Mouse (Mus musculus) lung, embryonic 14.5 days (tissue): ENCODE measurements at regions not wholly inside any gene's neighbourhood (a gene's known extent, or its start where the extent isn't known, plus 50 kb on each side); places are given as distances from the start of the nearest gene placed in this dataset.
A peak's percentile ranks its signal among the peaks of the same experiment; 100 is the strongest.

Experiments used
- ATAC-seq: fragments of 200-750 bp; cut with Nextera tagmentation; 2 replicates; pipeline ENCODE4 v1.8.0; 2017; ENCODE audit warnings: mild to moderate bottlenecking, moderate TSS enrichment, moderate library complexity; ENCODE audit not compliant: insufficient read depth
- DNase-seq: peaks from one replicate; pipeline ENCODE4 v3.0.0-alpha.2; 2015
- H3K27ac ChIP-seq: fragments of 300-500 bp; sonication (generic); 2 replicates; pipeline ENCODE4 v1.5.1; 2014; ENCODE audit warnings: low read depth, mild to moderate bottlenecking, moderate library complexity
- H3K27me3 ChIP-seq: fragments of 300-500 bp; sonication (generic); 2 replicates; pipeline ENCODE4 v1.6.1; 2014; ENCODE audit warnings: low read length, control low read depth; ENCODE audit not compliant: insufficient read depth
- H3K36me3 ChIP-seq: fragments of 300-500 bp; sonication (generic); 2 replicates; pipeline ENCODE4 v1.6.1; 2014; ENCODE audit warnings: control low read depth; ENCODE audit not compliant: insufficient read depth
- H3K4me1 ChIP-seq: fragments of 300-500 bp; sonication (generic); 2 replicates; pipeline ENCODE4 v1.6.1; 2014; ENCODE audit warnings: antibody characterized with exemption, control low read depth; ENCODE audit not compliant: insufficient read depth
- H3K4me2 ChIP-seq: fragments of 300-500 bp; sonication (generic); 2 replicates; pipeline ENCODE4 v1.6.1; 2014; ENCODE audit warnings: mild to moderate bottlenecking
- H3K4me3 ChIP-seq: fragments of 300-500 bp; sonication (generic); 2 replicates; pipeline ENCODE4 v1.5.1; 2014; ENCODE audit warnings: low read depth, low read length
- H3K9ac ChIP-seq: fragments of 300-500 bp; sonication (generic); 2 replicates; pipeline ENCODE4 v1.6.1; 2014
- H3K9me3 ChIP-seq: fragments of 300-500 bp; sonication (generic); 2 replicates; pipeline ENCODE4 v1.6.1; 2016; ENCODE audit warnings: low read depth, low read length, control low read depth
- CTCF ChIP-seq: IDR thresholded peaks from 2 replicates; pipeline ENCODE4 v1.5.1; 2016; ENCODE audit warnings: antibody characterized with exemption, low read depth
- WGBS: fragments of 180-500 bp; shearing (Covaris S2); extraction: QIAGEN DNeasy Blood & Tissue Kit; methylation state at CpG from one replicate; pipeline ENCODE4 v1.1.7; 2014; 5-methylcytosine and 5-hydroxymethylcytosine counted together

DNA sequence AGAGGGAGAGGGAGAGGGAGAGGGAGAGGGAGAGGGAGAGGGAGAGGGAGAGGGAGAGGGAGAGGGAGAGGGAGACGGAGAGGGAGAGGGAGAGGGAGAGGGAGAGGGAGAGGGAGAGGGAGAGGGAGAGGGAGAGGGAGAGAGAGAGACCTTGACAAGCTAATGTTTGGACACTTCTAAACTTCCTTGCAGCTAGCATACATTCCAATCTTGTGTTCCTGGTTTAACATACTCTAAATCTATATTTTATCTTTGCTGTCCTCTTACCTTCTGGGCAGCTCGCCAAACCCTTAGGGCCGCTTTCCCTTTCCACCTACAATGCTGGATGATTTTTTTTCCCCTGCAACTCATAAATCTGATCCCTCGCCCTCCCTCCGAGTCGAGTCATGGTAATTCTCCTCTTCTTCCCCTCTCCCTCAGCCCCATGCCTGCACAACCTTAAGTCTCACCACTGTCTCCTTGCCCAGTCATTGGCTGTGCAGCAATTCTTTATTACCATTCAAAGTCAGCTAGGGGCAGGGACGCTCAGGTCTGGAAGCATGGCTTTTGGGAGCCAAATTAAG is 176.1 kb upstream of the Col3a1 start:
- no peak for TF ChIP-seq CTCF
- H3K4me1 ChIP-seq: no peaks in the 10 kb centered on the region
- ATAC-seq (no peak), DNase-seq (peak; percentile 55)
- H3K27me3 ChIP-seq: no peaks in the 10 kb centered on the region
- no peak overlapping the region for H3K9ac ChIP-seq
- H3K27ac ChIP-seq: no peak overlapping the region
- no peak overlapping the region for H3K4me2 ChIP-seq
- H3K9me3 ChIP-seq: no peaks in the 10 kb centered on the region
- H3K36me3 ChIP-seq: no peaks in the 10 kb centered on the region
- no peak overlapping the region for H3K4me3 ChIP-seq
- WGBS: 30% methylated on average over 6 of the region's 7 CpGs

DNA sequence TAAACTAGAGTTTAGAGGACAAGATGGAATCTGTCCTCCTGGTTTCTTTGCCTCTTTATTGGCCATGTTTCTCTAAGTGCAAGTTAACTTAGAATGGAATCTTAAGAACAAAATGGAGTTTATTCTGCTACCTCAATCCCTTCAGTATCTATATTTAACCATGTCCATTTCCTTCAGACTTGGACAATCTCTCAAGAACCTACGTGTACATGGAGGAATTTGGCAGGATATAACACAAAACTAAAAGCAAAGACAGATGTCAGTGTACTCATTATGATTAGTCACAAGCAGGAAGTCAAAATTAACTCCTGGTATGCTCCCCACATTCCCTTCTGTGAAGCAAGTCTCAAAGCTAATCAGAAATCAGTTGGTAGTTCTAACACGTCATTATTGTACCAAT is 164.3 kb upstream of the Col3a1 start:
- Histone ChIP-seq H3K4me3 (no peak overlapping the region), H3K4me1 (no peaks in the 10 kb centered on the region), H3K9ac (no peak overlapping the region), H3K9me3 (no peaks in the 10 kb centered on the region), H3K36me3 (no peaks in the 10 kb centered on the region), H3K4me2 (no peak overlapping the region), H3K27ac (no peak overlapping the region), H3K27me3 (no peaks in the 10 kb centered on the region)
- TF ChIP-seq CTCF: no peak
- DNase-seq: no peak
- 63% methylated on average over 2 of the region's 2 CpGs for WGBS
- ATAC-seq: no peak

DNA sequence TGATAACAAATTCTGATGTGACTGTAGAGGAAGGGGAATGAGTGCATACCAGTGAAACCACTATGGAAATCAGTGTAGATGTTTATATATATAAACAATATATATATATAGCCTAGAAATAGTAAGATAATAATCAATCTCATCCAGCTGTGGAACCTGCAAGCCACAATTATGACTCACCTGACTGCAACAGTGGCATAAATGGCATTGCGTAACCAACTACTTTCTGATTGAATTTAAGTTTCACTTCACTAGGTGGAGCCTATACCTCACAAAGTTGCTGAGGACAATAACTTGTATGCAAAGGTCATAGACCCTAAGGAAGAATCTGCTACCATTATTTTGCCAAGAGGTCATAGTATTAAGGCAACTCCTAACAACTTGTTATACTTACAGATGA is 129.7 kb upstream of the Col3a1 start:
- Histone ChIP-seq H3K36me3 (no peaks in the 10 kb centered on the region), H3K27ac (no peak overlapping the region), H3K4me1 (no peaks in the 10 kb centered on the region), H3K27me3 (no peaks in the 10 kb centered on the region), H3K4me3 (no peak overlapping the region), H3K9ac (no peak overlapping the region), H3K9me3 (no peaks in the 10 kb centered on the region), H3K4me2 (no peak overlapping the region)
- 100% methylated on average over 1 of the region's 1 CpGs for WGBS
- DNase-seq (no peak), ATAC-seq (no peak)
- TF ChIP-seq CTCF: no peak

DNA sequence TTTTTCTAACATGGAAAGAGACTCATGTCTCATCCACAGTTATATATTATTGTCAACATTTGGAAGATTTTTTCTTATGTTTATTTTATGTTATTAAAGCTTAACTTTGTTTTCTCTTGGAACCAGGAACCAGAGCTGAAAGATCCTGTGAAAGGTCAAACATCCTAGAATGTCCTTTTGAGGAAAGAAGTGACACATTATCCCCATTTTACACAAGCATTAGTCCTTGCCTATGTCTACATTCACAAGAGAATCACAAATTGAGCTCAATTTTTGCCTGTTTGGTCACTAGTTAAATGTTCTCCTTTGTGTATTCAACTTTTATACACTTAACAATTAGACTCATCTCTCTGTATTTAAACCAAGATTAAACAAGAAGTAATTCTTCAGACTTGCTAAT is 126.0 kb upstream of the Col3a1 start:
- Histone ChIP-seq H3K9me3 (no peaks in the 10 kb centered on the region), H3K36me3 (no peaks in the 10 kb centered on the region), H3K4me2 (no peak overlapping the region), H3K9ac (no peak overlapping the region), H3K27me3 (no peaks in the 10 kb centered on the region), H3K4me3 (no peak overlapping the region), H3K27ac (no peak overlapping the region), H3K4me1 (no peaks in the 10 kb centered on the region)
- no peak for ATAC-seq
- no peak for TF ChIP-seq CTCF
- no peak for DNase-seq

DNA sequence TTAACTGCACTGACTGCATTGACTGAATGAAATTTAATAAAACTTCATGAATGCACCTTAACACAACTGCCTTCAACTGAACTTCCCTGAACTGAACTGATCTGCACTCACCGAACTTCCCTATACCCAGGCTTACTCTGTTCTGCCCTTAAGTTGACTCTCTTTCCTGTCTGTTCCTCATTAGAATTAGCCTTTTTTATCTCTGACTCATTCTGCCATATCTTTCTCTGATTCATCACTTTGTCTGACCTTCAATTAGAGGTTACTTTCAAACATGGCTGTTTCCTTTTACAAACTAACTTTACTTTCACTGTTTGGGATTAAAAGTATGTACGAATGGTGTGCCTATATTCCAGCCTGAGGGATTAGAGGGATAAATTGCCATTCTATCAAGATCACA is 103.4 kb upstream of the Col3a1 start:
- no peaks in the 10 kb centered on the region for H3K27me3 ChIP-seq
- H3K27ac ChIP-seq: no peak overlapping the region
- no peak overlapping the region for H3K4me3 ChIP-seq
- no peak overlapping the region for H3K4me2 ChIP-seq
- 69% methylated on average over 2 of the region's 2 CpGs for WGBS
- no peaks in the 10 kb centered on the region for H3K36me3 ChIP-seq
- ATAC-seq (no peak), DNase-seq (no peak)
- TF ChIP-seq CTCF: no peak
- H3K9me3 ChIP-seq: no peaks in the 10 kb centered on the region
- H3K9ac ChIP-seq: no peak overlapping the region
- no peaks in the 10 kb centered on the region for H3K4me1 ChIP-seq

DNA sequence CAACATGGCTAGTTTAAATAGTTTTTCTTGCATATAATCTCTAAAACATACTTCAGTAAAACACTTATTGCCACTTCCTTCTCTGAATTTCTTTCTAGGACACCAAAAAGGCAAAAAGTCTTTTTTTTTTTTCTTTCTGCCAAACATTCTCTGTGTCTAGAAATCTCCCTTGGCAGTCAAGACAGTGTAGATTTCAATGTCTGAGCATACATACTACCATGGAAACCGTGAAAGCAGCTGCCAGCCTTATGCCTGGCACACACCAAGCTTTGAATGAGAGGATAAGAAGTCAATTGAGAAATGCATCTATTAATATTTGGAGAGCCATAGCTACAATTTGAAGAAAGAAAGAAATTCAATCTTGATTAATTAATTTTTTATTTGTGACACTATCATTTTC is 95.1 kb upstream of the Col3a1 start:
- Histone ChIP-seq H3K27ac (no peak overlapping the region), H3K27me3 (no peaks in the 10 kb centered on the region), H3K4me1 (no peaks in the 10 kb centered on the region), H3K36me3 (no peaks in the 10 kb centered on the region), H3K9ac (no peak overlapping the region), H3K9me3 (no peaks in the 10 kb centered on the region), H3K4me3 (no peak overlapping the region), H3K4me2 (no peak overlapping the region)
- no peak for ATAC-seq
- WGBS: 45% methylated on average over 1 of the region's 1 CpGs
- no peak for TF ChIP-seq CTCF
- DNase-seq: no peak
